Mouse (Mus musculus): ENCODE measurements at regions not wholly inside any gene's neighbourhood (a gene's known extent, or its start where the extent isn't known, plus 50 kb on each side); places are given as distances from the start of the nearest gene placed in this dataset.

DNA sequence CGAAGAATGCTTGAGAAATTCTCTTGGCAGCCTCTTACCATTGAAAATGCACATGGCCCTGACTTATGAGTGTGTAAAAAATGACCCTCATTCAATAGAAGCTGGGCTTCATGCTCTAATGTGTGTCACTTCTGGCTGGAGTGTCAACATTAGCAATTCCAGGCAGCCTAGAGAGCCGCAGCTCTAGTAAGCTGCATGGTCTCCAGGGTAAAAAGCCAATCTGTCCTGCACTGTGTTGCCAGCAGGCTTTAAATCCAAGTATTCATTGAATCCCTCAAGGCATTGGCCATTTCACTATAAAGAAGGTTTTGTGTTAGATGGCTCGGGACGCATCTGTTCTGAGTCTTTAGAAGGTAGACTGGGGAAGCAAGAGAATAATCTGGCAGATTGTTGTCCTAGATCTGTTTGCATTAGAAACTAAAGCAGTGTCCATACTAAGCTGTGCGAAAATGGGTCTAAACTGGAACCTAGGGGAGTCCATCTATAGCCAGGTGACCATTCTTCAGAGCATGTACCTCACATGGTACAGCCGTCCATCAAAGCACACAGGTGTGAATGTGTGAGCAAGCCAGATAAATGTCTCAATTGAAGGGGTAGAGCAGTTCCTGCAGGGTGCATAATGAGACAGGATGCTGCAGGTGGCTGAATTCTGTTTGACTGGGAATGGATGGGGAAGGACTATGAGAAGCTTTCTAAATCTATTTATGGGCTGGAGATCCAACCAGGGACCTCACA lies 189.6 kb downstream of the Smoc2 start:
- Histone ChIP-seq H3K27ac (ENCODE audit: low read length) (no peak overlapping the region), H3K27me3 (ENCODE audit: control insufficient read depth, insufficient read depth, low read length) (peaks cover 10% of the 10 kb centered on the region), H3K4me2 (ENCODE audit: low read depth, low read length) (no peak overlapping the region), H3K36me3 (ENCODE audit: control insufficient read depth, insufficient read depth) (no peaks in the 10 kb centered on the region), H3K9me3 (replicated peaks; ENCODE audit: control insufficient read depth, low read length) (no peaks in the 10 kb centered on the region), H3K9ac (ENCODE audit: low read length) (no peak overlapping the region), H3K4me3 (ENCODE audit: low read length) (no peak overlapping the region), H3K4me1 (ENCODE audit: control insufficient read depth, insufficient read depth, low read length) (no peaks in the 10 kb centered on the region)
- 65% methylated on average over 6 of the region's 6 CpGs for WGBS
- no peak for ATAC-seq (replicated peaks; ENCODE audit: extremely low read depth, insufficient read depth, low FRiP score)

DNA sequence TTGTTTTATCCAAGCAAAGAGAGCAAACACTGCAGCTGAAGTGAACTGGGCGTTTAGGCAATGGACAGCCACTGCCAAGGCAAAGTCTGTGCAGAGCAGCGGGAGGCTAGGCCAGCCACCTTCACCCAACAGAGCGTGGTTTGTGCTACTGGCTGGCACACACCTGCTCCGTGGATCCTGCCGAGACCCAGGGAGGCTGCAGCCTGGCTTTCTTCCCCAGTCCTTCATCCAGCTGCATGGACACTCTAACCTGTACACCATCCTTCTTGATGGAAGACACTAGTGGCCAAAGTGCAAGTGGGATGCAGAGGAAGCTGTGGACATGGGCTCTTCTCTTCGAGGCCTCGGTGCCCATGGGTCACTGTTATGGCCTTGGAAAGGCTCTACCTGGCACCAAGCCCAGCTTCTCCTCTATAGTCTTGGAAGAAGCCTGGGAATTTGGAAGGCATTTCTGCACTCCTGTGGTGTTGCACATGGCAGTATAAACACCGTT lies 176.0 kb downstream of the Smoc2 start:
- Histone ChIP-seq H3K36me3 (ENCODE audit: control insufficient read depth, insufficient read depth) (no peaks in the 10 kb centered on the region), H3K9me3 (replicated peaks; ENCODE audit: control insufficient read depth, low read length) (no peaks in the 10 kb centered on the region), H3K27me3 (ENCODE audit: control insufficient read depth, insufficient read depth, low read length) (no peaks in the 10 kb centered on the region), H3K4me2 (ENCODE audit: low read depth, low read length) (no peak overlapping the region), H3K4me3 (ENCODE audit: low read length) (no peak overlapping the region), H3K4me1 (ENCODE audit: control insufficient read depth, insufficient read depth, low read length) (no peaks in the 10 kb centered on the region), H3K9ac (ENCODE audit: low read length) (no peak overlapping the region), H3K27ac (ENCODE audit: low read length) (no peak overlapping the region)
- 64% methylated on average over 8 of the region's 8 CpGs for WGBS
- ATAC-seq (replicated peaks; ENCODE audit: extremely low read depth, insufficient read depth, low FRiP score): no peak

Data from heart, embryonic 16.5 days (tissue).